Mouse (Mus musculus): ENCODE measurements around the gene Gatad2a. TPM values are rescaled to one million over a fixed set of nuclear protein-coding genes. Genes with fewer than 3 reads are reported as not detected.

Gatad2a gene
- total RNA-seq, 2 experiments from 2014 or later: 32.5 to 37.3 TPM

DNA sequence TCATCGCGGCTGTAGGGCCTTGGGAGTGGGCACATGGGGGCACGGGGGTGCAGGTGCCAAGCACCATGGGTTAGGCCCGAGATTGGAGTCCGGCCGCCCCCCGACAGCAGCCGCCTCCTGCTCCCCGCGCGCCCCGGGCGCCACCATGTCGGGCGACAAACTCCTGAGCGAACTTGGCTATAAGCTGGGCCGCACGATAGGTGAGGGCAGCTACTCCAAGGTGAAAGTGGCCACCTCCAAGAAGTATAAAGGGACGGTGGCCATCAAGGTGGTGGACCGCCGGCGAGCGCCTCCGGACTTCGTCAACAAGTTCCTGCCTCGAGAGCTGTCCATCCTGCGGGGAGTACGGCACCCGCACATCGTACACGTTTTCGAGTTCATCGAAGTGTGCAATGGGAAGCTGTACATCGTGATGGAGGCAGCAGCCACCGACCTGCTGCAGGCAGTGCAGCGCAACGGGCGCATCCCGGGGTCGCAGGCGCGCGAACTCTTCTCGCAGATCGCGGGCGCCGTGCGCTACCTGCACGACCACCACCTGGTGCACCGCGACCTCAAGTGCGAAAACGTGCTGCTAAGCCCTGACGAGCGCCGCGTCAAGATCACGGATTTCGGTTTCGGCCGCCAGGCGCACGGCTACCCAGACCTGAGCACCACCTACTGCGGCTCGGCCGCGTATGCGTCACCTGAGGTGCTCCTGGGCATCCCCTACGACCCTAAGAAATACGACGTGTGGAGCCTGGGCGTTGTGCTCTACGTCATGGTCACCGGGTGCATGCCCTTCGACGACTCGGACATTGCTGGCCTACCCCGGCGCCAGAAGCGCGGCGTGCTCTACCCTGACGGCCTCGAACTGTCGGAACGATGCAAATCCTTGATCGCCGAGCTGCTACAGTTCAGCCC, 93.8 kb downstream of the Gatad2a start, which contains the start of the genes Tssk6, Ndufa13 and Yjefn3:
TSS of gene Tssk6 (plus strand) at position 22 of the 900 bp plus-strand sequence.
TSS of gene Ndufa13 (minus strand) at position 396 of the 900 bp plus-strand sequence.
TSS of gene Yjefn3 (minus strand) at position 550 of the 900 bp plus-strand sequence.
- no peak for DNase-seq (ENCODE audit: low spot score in 2 of 2)

DNA sequence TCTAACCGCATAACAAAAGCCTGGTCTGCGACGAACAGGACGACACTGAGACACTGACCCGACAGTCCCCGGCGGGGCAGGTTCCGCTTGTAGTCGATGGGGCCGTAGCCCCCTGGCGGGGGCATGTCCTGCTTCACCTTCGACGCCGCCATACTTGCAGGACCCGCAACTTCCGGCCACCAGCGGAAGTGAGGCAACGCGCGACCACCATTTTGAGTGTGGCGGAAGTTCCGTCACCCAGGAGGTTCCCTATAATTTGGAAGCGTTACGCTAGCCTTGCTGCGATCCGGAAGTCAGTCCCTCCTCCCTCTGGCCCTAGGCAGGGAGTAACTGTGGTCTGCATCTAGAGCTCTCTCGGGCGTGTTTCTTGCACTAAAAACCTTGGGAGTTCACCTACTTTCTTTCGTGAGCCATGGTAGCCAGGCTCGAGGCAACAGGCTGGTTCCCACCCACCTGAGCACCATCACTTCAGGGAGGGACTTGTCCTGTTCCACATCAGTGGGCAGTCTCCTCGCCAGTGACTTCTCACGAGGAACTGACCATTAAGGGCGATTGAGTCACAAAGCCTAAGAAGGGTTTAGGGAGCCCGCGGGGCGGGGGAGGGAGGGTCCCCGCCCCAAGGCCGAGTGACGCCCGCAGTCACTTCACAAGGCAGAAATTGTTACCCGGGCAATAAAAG, 94.6 kb downstream of the Gatad2a start:
- peak; percentile 95 to 98 for DNase-seq (ENCODE audit: low spot score in 2 of 2)

DNA sequence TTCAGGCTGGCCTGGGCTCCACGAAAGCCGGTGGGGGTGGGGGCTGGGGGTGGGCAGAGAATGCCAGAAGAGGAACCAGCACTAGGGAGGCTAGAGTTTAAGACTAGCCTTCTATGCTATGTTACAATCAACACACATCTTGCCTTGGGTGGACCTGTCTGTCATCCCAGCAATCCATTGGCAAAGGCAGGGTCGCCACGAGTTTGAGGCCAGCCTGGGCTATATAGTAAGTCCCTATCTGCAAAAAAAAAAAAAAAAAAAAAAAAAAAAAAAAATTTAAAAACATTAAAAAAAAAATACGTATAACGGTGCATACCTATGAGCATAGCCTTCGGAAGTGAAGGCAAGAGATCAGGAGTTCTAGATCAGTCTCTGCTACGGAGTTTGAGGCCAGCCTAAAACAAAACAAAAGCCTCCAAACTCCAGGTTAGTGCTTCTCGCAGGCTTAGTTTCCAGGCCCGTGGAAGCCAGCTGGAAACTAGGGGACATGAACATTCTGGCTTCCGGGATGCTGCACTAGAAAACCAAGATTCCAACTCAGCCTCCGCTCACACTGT, 95.2 kb downstream of the Gatad2a start:
- DNase-seq (ENCODE audit: low spot score in 2 of 2): no peak

DNA sequence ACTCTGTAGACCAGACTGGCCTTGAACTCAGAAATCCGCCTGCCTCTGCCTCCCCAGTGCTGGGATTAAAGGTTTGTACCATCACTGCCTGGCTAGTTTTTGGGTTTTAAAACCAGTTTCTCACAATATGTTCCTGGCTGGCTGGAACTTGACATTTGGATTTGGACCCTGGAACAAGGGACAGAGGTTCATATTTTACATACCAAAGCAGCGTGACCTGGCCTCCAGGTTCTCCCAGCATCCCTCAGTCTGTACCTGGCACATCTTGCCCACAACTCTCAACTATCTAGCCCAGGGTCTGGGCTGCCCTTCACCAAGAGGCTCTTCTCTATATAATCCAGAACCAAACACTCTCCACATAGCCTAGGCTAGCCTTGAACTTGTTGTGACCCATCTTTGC, 96.3 kb downstream of the Gatad2a start:
- no peak for DNase-seq (ENCODE audit: low spot score in 2 of 2)

DNA sequence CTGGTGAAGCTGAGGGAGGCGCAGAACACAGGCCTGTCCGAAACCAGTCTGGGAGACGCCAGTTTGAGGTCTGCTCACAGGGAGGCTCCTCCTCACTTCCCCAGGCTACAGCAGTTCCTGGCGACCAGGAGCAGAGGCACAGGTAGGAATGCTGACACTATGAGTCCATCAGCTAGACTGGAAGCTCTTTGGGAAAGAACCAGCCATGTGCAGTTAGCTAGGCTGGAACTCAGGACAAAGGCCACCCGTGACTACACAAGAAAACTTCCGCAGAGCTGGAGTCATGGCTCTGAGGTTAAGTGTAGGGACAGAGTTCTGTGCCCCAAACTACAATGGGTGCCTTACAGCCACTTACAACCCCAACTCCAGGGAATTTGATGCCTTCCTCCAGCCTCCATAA, 98.3 kb downstream of the Gatad2a start:
- DNase-seq (ENCODE audit: low spot score in 2 of 2): no peak

DNA sequence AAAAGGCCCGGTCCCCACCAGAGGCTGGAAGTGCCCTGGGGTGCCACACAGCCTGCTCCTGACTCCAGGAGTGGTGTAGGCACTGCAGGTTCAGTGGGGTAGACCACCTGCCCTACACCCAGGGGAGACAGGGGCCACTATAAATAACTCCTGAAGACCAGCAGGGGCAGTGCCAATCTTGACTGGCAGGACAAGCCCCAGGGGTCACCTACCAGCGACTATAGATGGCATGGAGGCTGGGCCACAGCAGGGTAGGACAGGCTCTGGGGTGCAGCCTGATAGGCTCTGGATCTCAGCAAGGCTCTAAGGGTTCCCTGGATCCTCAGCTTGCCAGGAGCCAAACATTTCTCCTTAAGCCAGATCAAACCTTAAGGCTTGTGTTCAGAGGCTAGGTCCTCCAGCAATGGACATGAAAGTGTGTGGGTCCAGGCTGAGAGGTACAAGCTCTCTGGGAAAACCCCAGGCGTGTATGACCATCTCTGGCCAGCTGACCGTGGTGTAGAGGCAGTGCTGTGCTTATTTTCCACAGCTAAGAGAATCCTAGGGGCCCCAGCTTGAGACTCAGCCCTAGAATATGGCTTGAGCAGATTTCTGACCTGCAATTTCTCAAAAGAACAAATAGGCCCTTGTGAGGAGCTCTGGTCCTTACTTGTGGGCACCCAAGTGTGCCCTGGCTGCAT, 100.3 kb downstream of the Gatad2a start:
- DNase-seq (ENCODE audit: low spot score in 2 of 2): no peak

DNA sequence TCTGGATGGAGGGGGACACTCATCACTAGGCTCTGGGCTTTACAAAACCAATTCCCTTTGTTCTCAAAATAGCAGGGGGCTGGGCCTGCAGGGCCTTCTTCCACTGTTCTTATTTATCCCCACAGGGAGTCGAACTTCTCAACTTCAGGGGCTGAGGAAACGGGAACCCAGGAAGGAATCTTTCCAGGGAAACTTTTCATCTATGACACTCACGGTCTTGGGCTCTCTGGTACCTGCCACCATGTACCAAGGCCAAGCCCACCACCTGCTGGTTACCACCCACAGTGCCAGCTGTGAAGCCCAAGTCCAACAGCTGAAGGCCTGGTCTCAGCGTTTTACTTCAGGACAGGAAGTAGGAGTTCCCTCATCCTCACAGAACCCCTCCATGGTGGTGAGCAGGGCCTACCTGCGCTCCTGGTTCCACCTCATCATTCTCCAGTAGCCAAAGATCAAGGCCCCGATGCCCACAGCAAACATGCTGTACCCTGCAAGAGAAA, 101.3 kb downstream of the Gatad2a start:
- DNase-seq (ENCODE audit: low spot score in 2 of 2): no peak

DNA sequence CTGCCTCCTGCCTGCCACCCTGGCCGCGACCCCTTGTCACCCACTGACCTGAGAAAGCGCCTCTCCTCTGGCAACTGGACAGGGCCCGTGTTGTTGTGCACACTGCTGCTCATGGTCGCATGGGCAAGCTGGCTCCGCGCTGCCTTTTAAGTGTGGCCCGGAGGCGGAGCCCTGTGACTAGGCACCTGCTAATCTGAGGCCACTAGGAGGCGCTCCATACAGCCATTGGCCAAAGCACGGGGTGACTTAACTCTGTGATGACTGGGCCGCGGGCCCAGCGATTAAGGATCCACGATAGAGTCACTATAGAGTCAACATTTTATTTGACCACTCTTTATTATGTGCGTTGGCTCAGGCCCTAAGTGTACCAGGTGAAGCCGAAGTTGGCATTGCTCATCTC, 102.3 kb downstream of the Gatad2a start:
- DNase-seq (ENCODE audit: low spot score in 2 of 2): peak in 1 of 2 experiments; percentile 59

DNA sequence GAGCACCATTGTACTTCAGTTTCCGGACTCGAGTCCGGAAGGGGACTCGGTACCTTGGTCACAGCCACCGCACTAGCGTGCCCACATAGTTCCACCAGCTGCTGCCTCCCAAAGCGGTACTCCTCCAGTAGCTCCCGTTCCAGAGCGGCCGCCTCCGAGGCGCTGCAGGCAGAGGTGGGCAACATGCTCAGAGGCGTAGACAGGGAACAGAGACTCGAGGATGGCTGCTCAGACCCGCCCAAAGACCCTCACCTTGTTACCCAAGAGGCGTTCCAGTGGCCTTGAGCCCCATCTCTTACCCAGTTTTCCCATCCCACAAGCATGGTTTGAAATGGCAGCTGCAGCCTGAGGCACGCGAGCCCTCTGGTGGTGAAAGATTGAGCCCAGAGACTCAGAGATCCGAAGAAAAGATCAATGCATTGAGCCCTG, 105.4 kb downstream of the Gatad2a start:
- peak; percentile 65 to 81 for DNase-seq (ENCODE audit: low spot score in 2 of 2)

DNA sequence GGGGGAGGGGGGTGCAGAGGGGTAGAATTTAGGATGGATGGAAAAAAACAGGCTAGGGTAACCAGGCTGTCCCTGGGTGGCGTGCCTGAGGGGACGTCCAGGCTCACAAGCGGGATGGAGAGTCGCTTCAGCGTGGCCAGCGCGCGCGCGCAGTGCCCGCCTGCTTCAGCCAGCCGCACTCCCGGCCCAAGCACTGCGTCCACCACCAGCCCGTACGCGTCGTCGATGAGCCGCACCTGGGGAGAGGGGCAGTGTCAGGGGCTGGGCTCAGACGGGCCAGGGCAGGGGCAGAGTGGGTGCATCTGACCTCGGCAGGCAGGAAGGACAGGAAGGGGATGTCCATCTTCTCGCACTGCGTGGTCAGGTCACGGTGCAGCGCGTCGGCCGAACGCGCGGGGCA, 107.3 kb downstream of the Gatad2a start:
- DNase-seq (ENCODE audit: low spot score in 2 of 2): no peak

DNA sequence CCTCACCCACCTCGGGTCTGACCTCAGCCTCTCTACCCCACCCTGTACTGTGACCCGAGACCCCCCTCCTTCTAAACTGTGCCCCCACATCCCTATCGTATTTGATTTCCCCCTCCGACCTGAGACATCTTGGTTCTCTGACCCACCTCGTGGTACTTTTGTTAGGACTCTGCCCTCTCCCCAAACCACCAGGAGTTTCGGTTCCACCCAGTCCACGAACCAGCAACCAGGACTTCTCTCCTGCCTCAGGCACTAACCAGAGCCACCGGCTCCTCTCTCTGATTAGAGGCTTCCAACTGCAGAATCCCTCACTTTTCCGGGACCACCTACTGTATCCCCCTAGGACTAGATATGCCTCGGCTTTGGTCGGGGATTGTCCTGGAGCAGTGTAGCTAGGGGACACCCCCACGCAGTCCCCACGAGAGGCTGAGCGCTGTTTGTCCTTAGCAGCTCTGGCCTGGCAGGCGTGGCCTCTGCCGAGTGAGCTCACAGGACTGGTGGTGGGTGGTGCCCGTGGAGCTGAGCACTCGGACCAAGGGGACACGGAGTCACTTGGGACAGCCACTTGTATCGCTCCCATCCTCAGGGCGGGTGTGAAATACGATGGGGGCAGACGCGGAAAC, 107.8 kb downstream of the Gatad2a start:
- DNase-seq (ENCODE audit: low spot score in 2 of 2): no peak

DNA sequence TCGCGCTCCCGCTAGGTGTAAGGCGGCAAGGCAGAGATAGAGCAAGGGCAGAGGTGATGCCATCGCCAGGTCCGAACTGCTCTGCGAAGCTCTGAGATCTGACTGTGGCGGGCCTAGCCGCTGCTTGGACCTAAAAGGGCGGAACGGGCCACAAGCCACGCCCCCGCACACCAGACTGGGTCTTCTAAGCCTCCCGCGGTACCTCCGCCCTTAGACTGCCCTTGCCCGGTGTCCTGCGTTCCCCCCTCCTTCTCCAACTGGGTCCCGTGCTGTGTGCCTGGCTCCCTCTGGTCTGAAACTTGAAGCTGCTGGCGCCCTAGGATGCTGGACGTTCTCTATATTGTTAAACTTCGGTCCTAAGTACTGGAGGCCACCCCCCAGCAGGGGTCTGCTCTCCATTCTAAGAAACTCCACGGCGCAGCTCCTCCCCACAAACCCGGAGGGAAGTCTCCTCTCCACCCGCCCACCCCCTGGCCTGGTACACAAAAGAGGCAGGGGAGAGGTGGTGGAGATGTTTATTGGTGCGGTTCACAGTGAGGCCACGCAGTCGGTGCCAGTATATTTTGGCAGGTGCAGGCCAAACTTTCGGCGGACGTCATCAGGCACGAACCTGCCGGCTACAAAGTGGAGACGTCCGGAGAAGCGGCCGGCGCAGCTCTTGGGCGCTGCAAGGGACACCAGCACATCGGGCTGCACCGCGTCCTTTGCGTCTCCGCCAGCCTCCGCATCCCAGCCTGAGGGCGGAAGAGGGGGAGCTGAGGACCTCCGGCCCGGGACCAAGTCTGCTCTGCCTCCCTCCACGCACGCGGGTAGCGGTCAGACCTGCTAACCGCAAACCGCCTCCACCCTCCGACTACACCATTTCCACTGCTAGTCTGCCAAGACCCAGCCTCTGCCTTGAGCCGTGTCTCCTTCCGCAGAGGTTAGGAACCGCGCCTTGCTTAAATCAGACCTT, 108.6 kb downstream of the Gatad2a start, which contains the start of gene Cilp2:
TSS of gene Cilp2 (minus strand) at position 399 of the 955 bp plus-strand sequence.
- no peak for DNase-seq (ENCODE audit: low spot score in 2 of 2)

DNA sequence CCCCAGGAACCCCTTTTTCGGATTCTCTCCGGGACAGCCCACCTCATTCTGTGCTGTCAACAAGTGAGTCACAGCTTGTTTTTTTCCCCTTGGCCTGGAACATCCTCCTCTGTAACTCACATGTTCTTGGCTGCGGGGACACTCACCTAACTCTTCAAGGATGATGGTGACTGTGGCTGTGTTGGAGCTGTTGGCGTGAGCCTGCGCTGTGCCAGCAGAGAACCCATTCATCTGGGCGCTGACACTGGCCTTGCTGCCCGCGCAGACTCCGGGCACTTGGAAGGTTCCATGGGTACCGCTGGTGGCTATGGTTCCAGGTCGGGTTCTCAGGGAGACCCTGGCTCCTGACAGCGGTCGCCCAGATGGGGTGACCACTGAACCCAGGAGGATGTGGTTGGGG, 112.0 kb downstream of the Gatad2a start:
- no peak for DNase-seq (ENCODE audit: low spot score in 2 of 2)

DNA sequence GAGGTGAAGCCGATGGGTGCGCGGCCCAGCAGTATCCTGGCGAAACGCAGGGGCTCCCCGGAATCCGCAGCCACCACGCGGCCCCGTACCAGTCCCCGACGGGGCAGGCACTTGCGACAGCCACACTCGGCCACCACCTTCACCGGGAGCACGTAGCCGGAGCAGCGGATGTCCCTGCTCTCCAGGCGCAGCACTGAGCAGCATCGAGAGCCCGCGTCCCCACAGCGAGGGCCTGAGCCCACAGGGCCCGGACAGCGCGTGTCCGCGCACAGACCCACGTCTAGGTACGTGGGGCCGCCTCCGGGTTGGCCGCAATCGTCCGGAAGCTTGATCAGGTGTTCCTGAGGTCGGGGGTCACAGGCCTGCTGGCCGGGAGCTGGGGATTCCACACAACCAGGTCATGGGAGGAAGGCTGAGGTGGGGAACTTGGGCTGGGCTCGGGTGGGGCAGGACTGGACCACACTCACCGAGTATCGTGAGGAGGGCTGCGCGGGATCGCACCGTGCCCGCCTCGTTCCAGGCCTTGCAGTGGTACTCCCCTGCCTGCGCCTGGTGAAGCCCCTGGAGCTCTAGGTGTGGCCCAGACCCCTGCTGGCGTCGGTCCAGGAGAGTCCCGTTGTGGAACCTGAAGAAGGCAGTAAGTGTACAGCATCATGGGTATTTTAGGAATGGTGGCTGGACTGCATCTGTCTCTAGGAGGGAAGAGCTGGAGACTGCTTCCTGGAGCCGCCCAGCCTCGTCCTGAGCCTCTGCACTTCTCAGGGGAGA, 113.2 kb downstream of the Gatad2a start:
- DNase-seq (ENCODE audit: low spot score in 2 of 2): no peak

DNA sequence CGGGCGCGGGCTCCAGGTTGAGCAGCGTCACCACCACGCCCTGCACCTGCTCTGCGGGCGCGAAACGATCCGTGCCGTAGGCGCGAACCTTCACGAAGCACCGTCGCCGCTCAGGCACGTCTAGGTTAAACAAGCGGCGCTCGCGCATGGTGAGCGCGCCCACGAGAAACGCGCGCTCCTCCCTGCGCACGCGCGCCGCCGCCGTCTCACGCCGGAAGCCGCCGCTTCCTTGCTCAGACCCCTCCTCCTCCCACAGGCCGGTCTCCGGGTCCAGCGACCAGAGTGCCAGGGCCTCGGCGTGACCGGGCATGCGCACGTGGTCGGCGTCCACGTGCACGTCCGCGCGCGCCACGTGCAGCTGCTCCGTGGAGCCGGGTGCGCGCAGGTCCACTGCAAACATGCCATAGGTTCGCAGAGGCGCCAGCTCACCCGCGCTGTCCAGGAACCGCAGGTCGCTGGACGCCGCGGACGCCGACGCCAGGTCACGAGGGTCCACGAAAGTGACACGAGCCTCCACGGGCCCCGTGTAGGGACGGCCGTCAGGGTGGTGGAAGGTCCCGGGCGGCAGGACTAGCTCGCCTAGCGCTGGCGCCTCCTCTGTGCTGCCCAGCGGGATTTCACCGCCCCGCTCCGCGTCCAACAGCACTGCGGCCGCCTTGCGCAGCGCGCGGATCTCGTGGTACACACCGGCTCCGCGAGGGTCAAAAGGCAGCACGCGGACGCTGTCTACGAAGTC, 114.0 kb downstream of the Gatad2a start:
- no peak for DNase-seq (ENCODE audit: low spot score in 2 of 2)

DNA sequence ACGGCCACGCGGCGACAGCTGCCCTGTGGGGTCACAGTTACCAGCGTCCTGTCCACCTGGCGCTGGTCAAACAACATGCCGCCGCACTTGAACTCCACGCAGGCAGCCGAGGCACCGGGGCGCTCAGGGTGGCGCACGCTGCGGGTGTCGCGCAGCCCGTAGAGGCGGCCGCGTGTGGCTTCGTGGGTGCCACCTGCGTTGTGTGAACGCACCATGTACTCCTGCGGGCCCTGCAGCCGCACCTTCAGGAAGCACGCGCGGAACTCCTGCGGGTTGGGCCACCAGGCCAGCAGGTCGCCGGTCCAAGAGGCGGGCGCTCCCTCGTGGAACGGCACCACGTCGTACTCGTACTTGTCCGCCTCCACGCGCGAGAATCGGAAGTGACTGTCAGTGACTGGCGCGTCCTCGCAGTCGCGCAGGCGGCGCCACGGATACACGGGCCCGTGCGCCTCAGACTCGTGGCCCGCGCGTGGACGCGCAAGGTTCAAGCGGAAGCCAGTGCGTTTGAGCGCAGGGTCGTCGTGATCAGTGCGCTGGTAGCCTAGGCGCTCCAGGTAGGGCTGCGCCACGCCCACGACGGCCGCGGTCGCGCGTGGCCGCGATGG, 114.8 kb downstream of the Gatad2a start:
- no peak for DNase-seq (ENCODE audit: low spot score in 2 of 2)

DNA sequence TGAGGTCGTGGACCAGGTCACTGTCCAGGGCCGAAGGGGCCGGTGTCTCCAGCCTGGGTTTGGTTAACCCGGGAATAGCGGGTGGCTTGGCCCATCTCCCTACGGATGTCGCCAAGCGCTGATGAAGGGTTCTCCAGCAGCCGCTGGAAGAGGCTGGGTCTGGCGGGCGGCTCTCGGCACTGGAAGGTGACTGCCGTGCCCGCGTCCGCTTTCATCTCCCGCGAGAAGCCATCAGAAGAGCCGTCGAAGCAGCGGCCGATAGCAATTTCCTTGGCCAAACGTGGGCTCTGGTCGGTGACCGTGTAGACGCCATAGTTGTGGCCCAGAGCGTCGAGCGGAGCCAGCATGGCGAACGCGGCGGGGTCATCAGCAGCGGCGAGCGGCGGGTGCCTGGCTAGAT, 115.3 kb downstream of the Gatad2a start:
- no peak for DNase-seq (ENCODE audit: low spot score in 2 of 2)
